Mouse (Mus musculus): Measurements from ENCODE around the gene Vmn1r74.
"Not testable (repeated sequence)": the region's sequence is repeated elsewhere in the genome, so short reads cannot be mapped to it uniquely, and the experiment has no call there.

Gene Vmn1r74

DNA sequence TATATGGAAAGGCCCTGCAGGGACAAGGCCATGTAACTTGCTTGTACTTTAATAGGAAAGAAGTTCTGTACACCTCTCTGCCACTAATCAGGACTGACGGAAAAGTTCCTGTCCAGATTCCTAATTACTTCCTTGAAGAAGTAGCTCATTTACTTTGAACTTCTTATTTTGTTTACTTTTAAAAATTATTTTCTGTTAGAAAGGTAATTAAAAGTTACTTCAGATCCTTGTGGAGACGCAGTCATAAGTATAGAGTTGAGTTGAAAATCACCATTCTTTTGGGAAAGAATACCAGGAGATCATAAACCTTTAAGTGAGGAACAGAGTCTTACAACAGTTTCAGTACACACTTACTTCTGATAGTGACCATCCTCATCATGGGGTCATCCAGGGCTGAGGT, at the start of gene Vmn1r74:
Vmn1r74 (plus strand) TSS at position 301 of the 400 bp plus-strand sequence.
- no peak for DNase-seq (ENCODE audit: low spot score in 2 of 2)

DNA sequence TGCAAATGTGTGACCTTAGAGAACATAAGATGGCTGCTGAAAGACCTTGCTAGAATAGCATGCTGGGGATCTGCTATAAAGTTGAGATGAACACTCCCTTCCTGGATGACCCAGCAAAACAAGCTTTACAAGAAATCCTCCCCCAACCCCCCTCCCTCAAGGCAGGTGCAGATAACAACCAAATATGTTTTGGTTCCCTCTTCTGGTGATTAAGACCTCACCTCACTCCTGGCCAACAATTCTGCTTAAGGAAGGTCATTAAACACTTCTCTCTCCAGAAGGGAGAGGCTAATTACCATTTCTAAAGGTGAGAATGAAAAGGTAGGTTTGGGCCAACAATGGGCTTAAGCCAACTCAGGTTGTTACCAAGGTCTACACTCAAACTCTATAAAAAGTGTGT, 20.0 kb upstream of the Vmn1r74 start:
- DNase-seq (ENCODE audit: low spot score in 2 of 2), result no peak

DNA sequence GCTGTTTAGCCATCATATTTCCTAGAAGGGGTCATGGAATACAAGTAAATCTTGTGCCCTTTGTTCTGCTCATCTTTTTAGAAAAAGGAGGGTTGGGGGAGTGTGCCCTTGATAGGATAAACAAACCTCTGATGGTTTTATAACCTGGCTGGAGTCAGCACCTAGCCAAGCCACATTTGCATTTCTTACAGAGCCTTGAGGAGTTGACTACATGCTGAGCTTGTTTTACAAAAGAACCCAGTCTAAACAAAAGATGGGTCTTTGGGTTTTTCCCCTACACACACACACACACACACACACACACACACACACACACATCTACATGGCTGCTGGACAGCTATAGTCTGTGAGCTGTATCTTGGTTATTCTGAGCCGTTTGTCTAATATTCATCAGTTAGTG, 11.6 kb upstream of the Vmn1r74 start:
- DNase-seq (ENCODE audit: low spot score in 2 of 2), result no peak

- DNase-seq (ENCODE audit: low spot score in 2 of 2), result not testable (repeated sequence)
Measured at GRCm38 (mm10) chr7:11823246-11823645, 10.5 kb upstream of the Vmn1r74 start.

GRCm38 (mm10) chr7:11874330-11874729, 40.5 kb downstream of the Vmn1r74 start, which contains the start of gene Vmn1r75:
Gene Vmn1r75 (plus strand): TSS chr7:11874630.
- no peak for DNase-seq (ENCODE audit: low spot score in 2 of 2)

Data from frontal cortex, postnatal 10 days (tissue).